Mouse (Mus musculus): ENCODE measurements around the gene Med9. TPM values are rescaled to one million over a fixed set of nuclear protein-coding genes. Genes with fewer than 3 reads are reported as not detected.
"Not testable (repeated sequence)": the region's sequence is repeated elsewhere in the genome, so short reads cannot be mapped to it uniquely, and the experiment has no call there.

Med9 gene
- polyA plus RNA-seq, 1 experiment from 2014 or later: 55.8 TPM

DNA sequence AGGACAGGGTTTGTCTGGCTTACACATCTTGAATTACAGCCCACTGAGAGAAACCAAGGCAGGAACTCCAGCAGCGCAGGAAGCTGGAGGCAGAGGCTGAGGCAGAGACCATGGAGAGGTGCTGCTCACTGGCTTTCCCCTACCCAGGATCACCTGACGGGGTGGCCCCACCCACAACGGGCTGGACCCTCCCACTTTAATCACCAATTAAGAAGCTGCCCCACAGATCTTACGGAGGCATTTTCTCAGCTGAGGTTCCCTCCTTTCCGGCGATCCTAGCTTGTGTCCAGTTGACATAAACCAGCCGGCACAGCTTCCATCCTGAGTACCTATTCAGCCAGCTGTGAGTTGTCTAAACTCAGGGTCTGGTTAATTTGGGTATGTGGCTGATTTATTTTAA, 26.7 kb upstream of the Med9 start:
- H3K9me3 ChIP-seq: no peaks in the 10 kb centered on the region
- peaks cover 6% of the 10 kb centered on the region for H3K4me1 ChIP-seq
- H3K27me3 ChIP-seq (ENCODE audit: poor library complexity, severe bottlenecking): 0 out of 2 replicates have a peak, but pooled peaks cover 4% of the 10 kb centered on the region
- WGBS: 15% methylated on average over 7 of the region's 7 CpGs
- H3K4me3 ChIP-seq: no peak overlapping the region; the same call in 1 of the 2 replicates
- no peaks in the 10 kb centered on the region for H3K36me3 ChIP-seq (replicated peaks)
- no peak for DNase-seq (ENCODE audit: extremely low spot score, low spot score)
- no peak overlapping the region for H3K27ac ChIP-seq

DNA sequence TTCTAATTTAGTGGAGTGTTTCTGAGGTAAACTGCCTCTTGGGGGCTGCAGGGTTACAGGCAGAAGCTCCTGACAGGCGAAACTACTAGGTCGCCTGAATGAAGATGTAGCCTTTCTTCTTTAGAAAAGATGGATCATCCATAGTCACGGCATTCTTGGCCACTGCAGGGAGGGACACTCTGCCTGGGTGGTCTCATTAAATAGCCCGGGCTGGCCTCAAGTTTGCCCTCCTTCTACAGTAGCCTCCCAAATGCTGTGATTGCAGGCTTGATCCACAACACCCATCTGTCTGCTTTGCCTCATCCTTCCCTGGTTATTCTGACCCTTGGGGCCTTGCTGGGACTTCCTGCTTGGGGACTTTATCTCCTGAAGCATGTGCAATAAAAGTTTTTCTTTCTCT, 18.0 kb upstream of the Med9 start:
- Histone ChIP-seq H3K4me1 (no peaks in the 10 kb centered on the region), H3K27me3 (ENCODE audit: poor library complexity, severe bottlenecking) (peaks cover 11% of the 10 kb centered on the region; the same call in 1 of the 2 replicates), H3K9me3 (no peaks in the 10 kb centered on the region), H3K4me3 (no peak overlapping the region), H3K36me3 (replicated peaks) (no peaks in the 10 kb centered on the region), H3K27ac (no peak overlapping the region)
- no peak for DNase-seq (ENCODE audit: extremely low spot score, low spot score)
- 62% methylated on average over 4 of the region's 4 CpGs for WGBS

DNA sequence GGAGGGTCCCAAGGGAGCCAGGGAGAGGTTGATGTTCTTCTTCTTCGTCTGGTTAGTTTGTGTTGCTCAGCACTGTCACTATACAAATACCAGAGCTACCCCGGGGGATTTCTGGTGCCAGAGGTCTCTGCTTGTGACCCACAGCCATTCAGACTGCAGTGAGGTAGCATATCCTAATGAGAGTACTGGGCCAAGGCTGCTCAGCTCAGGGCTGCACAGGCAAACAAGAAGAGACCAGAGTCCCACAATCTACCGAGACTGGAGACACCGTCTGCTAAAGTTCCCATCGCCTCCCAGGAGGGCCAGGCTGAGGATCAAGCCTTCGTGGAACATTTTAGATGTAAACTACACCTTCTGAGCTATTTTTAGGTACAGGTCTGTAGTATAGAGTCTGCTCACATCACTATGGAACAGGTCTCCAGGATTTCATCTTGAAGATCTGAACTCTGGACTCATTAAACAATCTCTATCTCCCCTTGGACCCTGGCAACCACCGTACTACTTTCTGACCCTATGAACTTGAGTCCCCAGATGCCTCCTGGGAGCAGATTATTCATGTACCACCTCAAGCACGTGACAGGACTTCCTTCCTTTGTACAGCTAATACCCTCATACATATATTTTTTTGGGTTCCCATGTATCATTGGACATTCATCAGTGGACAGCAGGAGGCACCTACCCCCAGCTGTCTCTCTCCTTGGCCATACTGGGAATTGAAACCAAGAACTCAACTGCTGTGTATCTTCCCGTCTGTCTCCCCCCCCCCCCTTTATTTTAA, 15.3 kb upstream of the Med9 start:
- Histone ChIP-seq H3K36me3 (replicated peaks) (no peaks in the 10 kb centered on the region), H3K4me1 (no peaks in the 10 kb centered on the region), H3K27me3 (ENCODE audit: poor library complexity, severe bottlenecking) (peaks cover 11% of the 10 kb centered on the region; the same call in 1 of the 2 replicates), H3K4me3 (no peak overlapping the region), H3K27ac (no peak overlapping the region), H3K9me3 (no peaks in the 10 kb centered on the region)
- 83% methylated on average over 9 of the region's 9 CpGs for WGBS
- no peak for DNase-seq (ENCODE audit: extremely low spot score, low spot score)

GRCm38 (mm10) chr11:59933943-59934342, 14.1 kb upstream of the Med9 start:
- Histone ChIP-seq H3K9me3 (no peaks in the 10 kb centered on the region), H3K27me3 (ENCODE audit: poor library complexity, severe bottlenecking) (peaks cover 11% of the 10 kb centered on the region; the same call in 1 of the 2 replicates), H3K4me1 (no peaks in the 10 kb centered on the region), H3K4me3 (no peak overlapping the region), H3K36me3 (replicated peaks) (no peaks in the 10 kb centered on the region), H3K27ac (no peak overlapping the region)
- WGBS: 62% methylated on average over 12 of the region's 12 CpGs
- no peak for DNase-seq (ENCODE audit: extremely low spot score, low spot score)

GRCm38 (mm10) chr11:59937023-59937422, 11.0 kb upstream of the Med9 start:
- H3K9me3 ChIP-seq: no peaks in the 10 kb centered on the region
- 81% methylated on average over 3 of the region's 3 CpGs for WGBS

DNA sequence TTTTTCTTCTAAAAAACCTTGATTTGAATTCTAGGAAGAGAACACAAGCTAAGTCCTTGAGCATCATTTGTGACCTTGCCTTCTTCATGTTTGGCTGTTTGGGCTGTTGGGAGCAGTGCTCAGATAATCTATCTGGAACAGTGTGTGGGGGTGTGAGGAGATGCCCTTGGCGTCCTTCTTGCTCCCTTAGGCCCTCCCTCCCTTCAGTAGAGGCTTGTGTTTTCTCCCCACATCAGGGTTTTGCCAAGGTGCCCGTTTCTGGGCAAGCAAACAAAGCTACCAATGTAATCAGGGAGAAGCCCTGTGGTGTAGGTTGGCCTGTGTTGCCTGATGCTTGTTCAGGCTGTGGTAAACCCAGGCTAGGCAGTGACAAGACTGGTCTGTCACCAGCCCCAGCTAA, 10.4 kb upstream of the Med9 start:
- no peak overlapping the region for H3K4me3 ChIP-seq
- no peaks in the 10 kb centered on the region for H3K4me1 ChIP-seq
- H3K9me3 ChIP-seq: no peaks in the 10 kb centered on the region
- H3K27ac ChIP-seq: no peak overlapping the region
- DNase-seq (ENCODE audit: extremely low spot score, low spot score): no peak
- WGBS: 56% methylated on average over 2 of the region's 2 CpGs
- H3K27me3 ChIP-seq (ENCODE audit: poor library complexity, severe bottlenecking): peaks cover under 1% of the 10 kb centered on the region; the same call in 1 of the 2 replicates
- no peaks in the 10 kb centered on the region for H3K36me3 ChIP-seq (replicated peaks)

More at GRCm38 (mm10) chr11:59937023-59937422, 11.0 kb upstream of the Med9 start:
- Histone ChIP-seq H3K4me1 (no peaks in the 10 kb centered on the region), H3K36me3 (replicated peaks) (no peaks in the 10 kb centered on the region), H3K27me3 (ENCODE audit: poor library complexity, severe bottlenecking) (peaks cover 7% of the 10 kb centered on the region; the same call in 1 of the 2 replicates), H3K4me3 (no peak overlapping the region), H3K27ac (no peak overlapping the region)
- no peak for DNase-seq (ENCODE audit: extremely low spot score, low spot score)

DNA sequence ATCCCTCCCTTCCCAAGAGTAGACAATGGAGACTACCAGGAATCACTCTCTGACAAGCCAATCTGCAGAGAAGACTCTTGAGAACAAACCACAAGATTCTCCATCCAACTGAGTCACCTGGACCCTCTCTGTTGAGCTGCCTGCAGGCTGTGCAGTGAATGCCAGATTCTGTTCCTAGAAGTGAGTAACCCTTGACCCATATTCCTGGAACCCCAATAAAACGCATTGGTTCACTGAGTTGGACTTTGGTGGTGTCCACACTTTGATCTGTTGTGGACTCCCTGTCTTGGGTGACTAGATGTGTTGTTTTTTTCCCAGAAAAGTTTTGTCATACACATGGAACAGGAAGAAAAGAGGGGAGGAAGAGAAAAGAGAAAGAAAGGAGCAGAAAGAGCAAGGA, 8.2 kb upstream of the Med9 start:
- no peak for DNase-seq (ENCODE audit: extremely low spot score, low spot score)
- no peaks in the 10 kb centered on the region for H3K4me1 ChIP-seq
- no peaks in the 10 kb centered on the region for H3K27me3 ChIP-seq (ENCODE audit: poor library complexity, severe bottlenecking)
- H3K9me3 ChIP-seq: no peaks in the 10 kb centered on the region
- no peak overlapping the region for H3K27ac ChIP-seq
- no peaks in the 10 kb centered on the region for H3K36me3 ChIP-seq (replicated peaks)
- no peak overlapping the region for H3K4me3 ChIP-seq
- WGBS: 86% methylated on average over 1 of the region's 1 CpGs

DNA sequence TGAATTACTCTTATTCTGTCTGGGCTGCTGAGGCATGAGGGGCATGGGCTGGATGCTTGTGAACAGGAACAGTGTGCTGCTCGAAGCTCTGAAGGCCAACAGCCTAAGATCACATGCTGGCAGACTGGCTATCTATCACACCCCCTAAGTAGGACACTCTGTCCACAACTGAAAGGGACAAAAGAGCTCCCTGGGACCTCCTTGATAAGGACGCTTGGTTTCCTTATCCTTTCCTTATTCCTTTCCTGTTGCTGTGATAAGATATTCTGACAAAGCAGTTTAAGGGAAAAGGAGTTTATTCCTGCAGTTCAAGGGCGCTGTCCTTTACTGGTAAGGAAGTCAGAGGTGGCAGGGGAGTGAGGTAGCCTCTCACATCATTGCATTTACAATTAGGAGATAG, 7.4 kb upstream of the Med9 start:
- no peaks in the 10 kb centered on the region for H3K36me3 ChIP-seq (replicated peaks)
- H3K4me3 ChIP-seq: no peak overlapping the region
- WGBS: 76% methylated on average over 3 of the region's 3 CpGs
- no peak overlapping the region for H3K27ac ChIP-seq
- no peaks in the 10 kb centered on the region for H3K9me3 ChIP-seq
- no peak for DNase-seq (ENCODE audit: extremely low spot score, low spot score)
- no peaks in the 10 kb centered on the region for H3K4me1 ChIP-seq
- no peaks in the 10 kb centered on the region for H3K27me3 ChIP-seq (ENCODE audit: poor library complexity, severe bottlenecking)

GRCm38 (mm10) chr11:59941391-59941790, 6.6 kb upstream of the Med9 start:
- H3K36me3 ChIP-seq (replicated peaks): no peaks in the 10 kb centered on the region
- WGBS: 31% methylated on average over 3 of the region's 3 CpGs

GRCm38 (mm10) chr11:59944855-59945254, 3.2 kb upstream of the Med9 start:
- not testable (repeated sequence) for DNase-seq (ENCODE audit: extremely low spot score, low spot score); H3K4me3 ChIP-seq; H3K9me3 ChIP-seq; H3K27ac ChIP-seq; H3K36me3 ChIP-seq (replicated peaks); H3K27me3 ChIP-seq (ENCODE audit: poor library complexity, severe bottlenecking)
- peaks cover 21% of the 10 kb centered on the region for H3K4me1 ChIP-seq
- 91% methylated on average over 10 of the region's 10 CpGs for WGBS

More at GRCm38 (mm10) chr11:59941391-59941790, 6.6 kb upstream of the Med9 start:
- no peak overlapping the region for H3K27ac ChIP-seq
- H3K4me3 ChIP-seq: no peak overlapping the region
- no peaks in the 10 kb centered on the region for H3K9me3 ChIP-seq
- DNase-seq (ENCODE audit: extremely low spot score, low spot score): no peak
- H3K4me1 ChIP-seq: no peaks in the 10 kb centered on the region
- H3K27me3 ChIP-seq (ENCODE audit: poor library complexity, severe bottlenecking): no peaks in the 10 kb centered on the region

DNA sequence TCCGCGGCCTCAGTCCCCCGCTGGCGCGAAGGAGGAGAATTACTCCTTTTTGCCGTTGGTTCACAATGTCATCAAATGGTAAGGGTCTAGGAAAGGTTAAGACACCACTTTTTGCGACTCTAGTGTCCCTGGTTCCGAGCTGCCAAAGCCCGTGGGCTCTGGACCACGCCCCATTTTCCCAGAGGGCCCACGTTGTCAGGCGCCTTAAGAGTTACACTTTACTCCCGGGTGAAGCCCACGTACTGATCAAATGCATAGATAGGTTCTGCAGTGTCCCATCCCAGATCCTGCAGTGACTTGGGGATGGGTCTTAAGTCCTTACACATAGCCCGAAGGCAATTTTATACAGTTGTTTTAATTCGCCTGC, 378 bp downstream of the Med9 start:
- Histone ChIP-seq H3K4me3 (peak overlapping the region; percentile 99), H3K36me3 (replicated peaks) (peaks cover 9% of the 10 kb centered on the region; the same call in 1 of the 2 replicates), H3K9me3 (no peaks in the 10 kb centered on the region), H3K27me3 (ENCODE audit: poor library complexity, severe bottlenecking) (no peaks in the 10 kb centered on the region), H3K27ac (peak overlapping the region; percentile 97), H3K4me1 (peaks cover 24% of the 10 kb centered on the region)
- WGBS: 4% methylated on average over 16 of the region's 16 CpGs
- no peak for DNase-seq (ENCODE audit: extremely low spot score, low spot score)

GRCm38 (mm10) chr11:59952892-59953291, 4.9 kb downstream of the Med9 start:
- Histone ChIP-seq H3K27me3 (ENCODE audit: poor library complexity, severe bottlenecking) (no peaks in the 10 kb centered on the region), H3K27ac (no peak overlapping the region), H3K4me3 (no peak overlapping the region), H3K36me3 (replicated peaks) (peaks cover 30% of the 10 kb centered on the region), H3K9me3 (no peaks in the 10 kb centered on the region), H3K4me1 (peaks cover 22% of the 10 kb centered on the region)
- no peak for DNase-seq (ENCODE audit: extremely low spot score, low spot score)
- WGBS: 91% methylated on average over 14 of the region's 14 CpGs

DNA sequence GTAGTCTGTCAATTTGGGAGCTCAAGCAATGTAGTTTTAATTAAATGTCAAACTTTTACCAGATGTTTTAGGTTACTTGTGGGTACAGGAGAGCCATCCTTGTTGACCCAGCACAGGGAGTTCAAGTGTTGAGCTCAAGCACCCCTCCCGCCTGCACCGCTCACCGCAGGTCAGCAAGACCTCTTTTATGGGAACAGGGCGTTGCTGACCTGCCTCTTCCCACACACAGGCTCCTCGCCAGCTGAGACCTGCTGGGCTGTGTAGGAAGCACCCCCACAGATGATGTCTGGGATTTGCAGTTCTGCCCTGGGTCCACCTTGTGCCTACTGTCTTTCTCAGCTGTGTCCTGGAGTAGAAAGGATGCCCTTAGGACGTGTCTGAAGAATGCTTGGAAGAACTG, 8.7 kb downstream of the Med9 start:
- WGBS: 72% methylated on average over 6 of the region's 6 CpGs
- Histone ChIP-seq H3K4me1 (peaks cover 36% of the 10 kb centered on the region), H3K27me3 (ENCODE audit: poor library complexity, severe bottlenecking) (no peaks in the 10 kb centered on the region), H3K9me3 (no peaks in the 10 kb centered on the region), H3K27ac (no peak overlapping the region; the same call in 1 of the 2 replicates), H3K4me3 (no peak overlapping the region), H3K36me3 (replicated peaks) (peaks cover 37% of the 10 kb centered on the region)
- DNase-seq (ENCODE audit: extremely low spot score, low spot score): no peak

All from forebrain, embryonic 10.5 days (tissue).